Mouse (Mus musculus): ENCODE measurements around the gene Spint3. TPM values are rescaled to one million over a fixed set of nuclear protein-coding genes. Genes with fewer than 3 reads are reported as not detected.
"Not testable (repeated sequence)": the region's sequence is repeated elsewhere in the genome, so short reads cannot be mapped to it uniquely, and the experiment has no call there.

Spint3 gene
- total RNA-seq (2021): not detected in 2 replicates
- long read RNA-seq, experiment 1: 0 reads
- long read RNA-seq, experiment 2: 0 reads

DNA sequence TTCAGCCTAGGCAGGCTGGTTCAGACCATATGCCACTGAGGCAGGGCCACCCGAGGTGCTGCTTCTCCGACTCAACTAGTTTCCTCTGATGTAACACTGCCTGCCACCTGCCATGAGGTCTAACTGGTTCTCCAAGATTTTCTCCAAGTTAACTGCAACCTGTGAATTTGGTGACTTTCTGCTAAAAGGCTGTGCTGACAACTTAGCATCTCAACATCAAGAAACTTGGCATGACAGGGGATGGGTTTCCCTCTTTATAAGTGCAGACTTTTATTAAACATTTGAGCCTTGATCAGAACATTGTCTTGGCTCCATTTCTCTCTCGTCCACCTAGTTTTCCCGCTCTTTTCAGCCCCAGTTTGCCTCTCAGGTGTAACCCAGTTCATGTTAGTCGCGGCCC is at the start of gene Spint3:
Gene Spint3, minus strand, starts transcription at position 101 of the 400 bp plus-strand sequence.
- DNase-seq: not testable (repeated sequence)

- no peak for DNase-seq
Observed at GRCm38 (mm10) chr2:164621775-164622174, 48.5 kb upstream of the Spint3 start.

DNA sequence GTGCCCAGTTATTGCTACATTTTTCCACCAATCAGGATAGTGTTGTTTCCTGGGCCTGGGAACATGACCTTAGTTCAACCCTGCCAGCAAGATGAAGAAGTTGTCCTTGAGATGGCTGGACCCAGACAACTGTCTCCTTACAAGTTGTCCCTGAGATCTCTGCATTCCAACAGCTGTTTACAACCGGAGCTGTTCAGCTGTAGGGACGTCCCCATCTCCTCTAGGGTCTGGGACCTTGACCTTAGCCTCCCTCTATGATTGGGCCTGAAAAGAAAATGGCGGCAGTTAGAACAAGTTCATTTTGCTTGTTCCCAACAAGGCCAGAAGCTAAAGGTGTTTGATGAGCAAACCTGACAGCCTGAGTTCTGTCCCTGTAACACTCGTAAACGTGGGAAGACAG is 45.8 kb upstream of the Spint3 start:
- DNase-seq: peak; percentile 9

DNA sequence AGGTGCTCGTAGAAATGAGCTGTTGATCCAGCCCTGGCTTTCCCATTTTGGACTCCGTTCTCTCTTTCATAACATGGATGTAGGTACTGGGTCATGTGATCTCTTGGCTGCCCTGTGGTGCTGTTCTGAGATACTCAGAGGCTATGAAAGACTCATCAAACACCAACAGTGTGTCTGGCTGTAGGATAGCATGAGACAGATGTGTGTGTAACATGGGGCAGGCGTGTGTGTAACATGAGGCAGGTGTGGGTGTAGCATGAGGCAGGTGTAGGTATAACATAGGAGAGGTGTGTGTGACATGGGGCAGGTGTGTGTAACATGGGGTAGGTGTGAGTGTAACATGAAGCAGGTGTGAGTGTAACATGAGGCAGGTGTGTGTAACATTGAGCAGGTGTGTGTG is 42.1 kb upstream of the Spint3 start:
- DNase-seq: no peak

- peak; percentile 78 for DNase-seq
Observed at GRCm38 (mm10) chr2:164613471-164613870, 40.2 kb upstream of the Spint3 start, which contains the start of the genes Wfdc6b and Wfdc8. Gene Wfdc6b (plus strand): TSS chr2:164613522. Gene Wfdc8 (minus strand): TSS chr2:164613626.

GRCm38 (mm10) chr2:164608781-164609180 is 35.5 kb upstream of the Spint3 start:
- DNase-seq: peak; percentile 66

GRCm38 (mm10) chr2:164604411-164604810 is 31.2 kb upstream of the Spint3 start:
- no peak for DNase-seq

DNA sequence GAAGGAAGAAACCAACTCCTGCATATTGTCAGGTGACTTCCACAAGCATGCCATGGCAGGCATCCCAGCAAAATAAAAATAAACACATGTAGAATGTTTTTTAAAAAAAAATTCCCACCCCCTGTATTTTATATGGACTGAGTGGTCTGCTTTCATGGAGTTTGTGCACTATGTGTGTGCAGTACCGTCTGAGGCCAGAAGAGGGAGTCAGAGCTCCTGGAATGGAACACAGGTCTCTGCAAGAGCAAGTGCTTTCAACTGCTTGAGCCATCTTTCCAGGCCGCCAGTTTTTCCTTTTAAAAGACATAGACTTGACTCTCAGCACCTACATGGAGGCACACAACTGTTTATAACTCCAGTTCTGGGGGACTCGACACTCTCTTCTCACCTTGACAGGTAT is 30.2 kb upstream of the Spint3 start:
- no peak for DNase-seq

DNA sequence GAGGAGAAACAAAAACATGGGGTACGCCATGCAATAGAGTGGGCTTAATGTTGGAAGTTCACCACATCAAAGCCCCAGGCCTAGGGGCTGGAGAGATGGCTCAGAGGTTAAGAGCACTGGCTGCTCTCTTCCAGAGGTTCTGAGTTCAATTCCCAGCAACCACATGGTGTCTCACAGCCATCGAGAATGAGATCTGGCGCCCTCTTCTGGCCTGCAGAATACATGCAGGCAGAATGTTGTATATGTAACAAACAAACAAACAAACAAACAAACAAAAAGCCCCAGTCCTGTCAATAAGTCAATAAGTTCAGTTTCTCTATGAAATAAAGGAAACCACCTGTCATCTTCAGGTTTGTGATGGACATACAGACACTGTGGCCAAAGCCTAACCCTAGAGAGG is 26.9 kb upstream of the Spint3 start:
- no peak for DNase-seq

- DNase-seq: no peak
Observed at GRCm38 (mm10) chr2:164593494-164593893, 20.2 kb upstream of the Spint3 start, which contains the start of gene Eppin. Gene Eppin (minus strand): TSS chr2:164593594.

DNA sequence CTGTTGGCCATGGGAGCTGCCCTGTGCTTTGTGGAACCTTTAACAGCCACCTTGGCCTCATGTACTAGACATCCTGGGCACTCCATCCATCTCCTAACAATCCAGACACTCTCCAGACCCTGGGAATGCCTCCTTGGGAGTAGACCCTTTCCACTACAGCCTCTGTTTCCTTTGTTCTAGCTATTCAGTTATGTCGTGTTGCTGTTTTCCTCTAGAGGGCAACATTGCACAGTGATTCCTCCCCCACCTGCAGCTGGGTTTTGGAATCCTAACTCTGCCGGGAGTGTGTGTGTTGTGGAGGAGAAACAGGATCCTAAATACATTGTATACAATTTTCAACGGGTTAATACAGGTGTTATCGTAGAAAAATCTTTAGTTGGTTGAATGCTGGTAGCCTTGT is 18.8 kb upstream of the Spint3 start:
- DNase-seq: peak; percentile 56

- DNase-seq: peak; percentile 50
Observed at GRCm38 (mm10) chr2:164585025-164585725, 11.9 kb upstream of the Spint3 start, which contains the start of gene Wfdc6a. Gene Wfdc6a (minus strand): TSS chr2:164585447.

GRCm38 (mm10) chr2:164567460-164567859 is 5.8 kb downstream of the Spint3 start:
- DNase-seq: no peak

DNA sequence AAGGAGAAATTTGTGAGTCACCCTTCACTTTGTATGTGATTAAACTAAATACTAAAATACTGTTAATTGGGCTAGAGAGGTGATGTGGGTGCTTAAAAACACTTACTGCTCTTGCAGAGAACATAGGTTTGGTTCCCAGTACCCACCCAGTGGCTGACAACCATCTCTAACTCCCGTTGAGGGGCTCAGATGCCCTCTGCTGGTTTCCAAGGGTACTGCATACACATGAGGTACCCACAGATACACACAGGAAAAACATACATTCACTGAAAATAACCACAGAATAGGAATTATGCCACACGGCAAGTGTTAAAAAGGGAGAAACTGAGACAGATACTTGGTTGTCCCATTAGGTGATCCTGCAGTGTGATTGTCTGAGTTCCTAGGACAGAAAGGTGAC is 6.3 kb downstream of the Spint3 start:
- DNase-seq: no peak

DNA sequence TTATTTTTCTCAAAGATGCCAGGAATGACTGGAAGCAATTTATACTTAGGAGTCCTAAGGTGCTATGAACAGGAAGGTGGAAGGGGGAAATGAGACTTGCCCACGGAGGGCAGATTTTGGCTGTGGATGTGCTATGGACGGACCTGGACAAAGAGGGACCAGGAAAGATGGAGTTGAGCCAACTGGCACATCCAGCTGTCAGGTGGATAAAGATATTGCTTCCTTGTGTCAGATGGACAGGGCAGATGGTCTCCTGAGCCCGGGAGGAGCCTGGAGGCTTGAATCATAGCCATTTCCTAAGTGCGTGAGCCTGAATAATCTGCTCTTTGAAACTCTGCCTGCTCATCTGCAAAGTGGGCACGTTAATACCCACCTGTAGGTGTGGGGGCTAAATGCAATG is 8.9 kb downstream of the Spint3 start:
- DNase-seq: no peak

DNA sequence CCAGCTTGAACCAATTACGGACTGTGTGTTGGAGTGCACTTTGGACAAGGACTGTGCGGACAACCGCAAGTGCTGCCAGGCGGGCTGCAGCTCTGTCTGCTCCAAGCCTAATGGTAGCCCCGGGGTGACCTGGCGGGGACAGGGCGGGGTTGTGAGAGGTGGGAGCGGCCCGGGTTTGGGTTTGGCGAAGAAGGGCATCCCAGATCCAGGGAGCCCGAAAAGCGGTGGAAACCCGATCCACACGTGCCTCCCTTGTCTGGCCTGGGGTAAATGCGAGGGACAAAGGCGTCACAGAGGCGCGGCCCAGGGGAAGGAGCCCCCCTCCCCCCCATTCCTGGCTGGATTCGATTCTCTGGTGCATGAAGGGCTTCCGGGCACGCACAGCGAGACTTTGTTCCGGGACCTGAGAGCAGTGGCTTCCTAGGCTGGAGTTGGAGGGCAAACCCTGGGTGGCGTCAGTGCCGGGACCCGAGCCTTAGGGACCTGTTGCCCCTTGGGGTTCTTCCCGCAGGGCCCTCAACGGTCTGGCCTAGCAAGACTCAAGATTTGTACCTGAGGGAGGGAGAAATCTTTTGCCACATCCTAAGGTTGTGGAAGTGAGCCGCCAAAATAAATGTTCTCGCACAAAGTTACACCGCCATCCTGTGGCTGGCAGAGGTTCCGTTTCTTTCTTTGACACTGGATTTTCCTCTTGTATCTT is 9.8 kb downstream of the Spint3 start:
- DNase-seq: peak; percentile 40

- DNase-seq: peak; percentile 33
Observed at GRCm38 (mm10) chr2:164562391-164563188, 10.7 kb downstream of the Spint3 start, which contains the start of gene Wfdc2. Gene Wfdc2 (plus strand): TSS chr2:164562413.

- peak; percentile 55 for DNase-seq
Observed at GRCm38 (mm10) chr2:164560106-164560505, 13.2 kb downstream of the Spint3 start.

DNA sequence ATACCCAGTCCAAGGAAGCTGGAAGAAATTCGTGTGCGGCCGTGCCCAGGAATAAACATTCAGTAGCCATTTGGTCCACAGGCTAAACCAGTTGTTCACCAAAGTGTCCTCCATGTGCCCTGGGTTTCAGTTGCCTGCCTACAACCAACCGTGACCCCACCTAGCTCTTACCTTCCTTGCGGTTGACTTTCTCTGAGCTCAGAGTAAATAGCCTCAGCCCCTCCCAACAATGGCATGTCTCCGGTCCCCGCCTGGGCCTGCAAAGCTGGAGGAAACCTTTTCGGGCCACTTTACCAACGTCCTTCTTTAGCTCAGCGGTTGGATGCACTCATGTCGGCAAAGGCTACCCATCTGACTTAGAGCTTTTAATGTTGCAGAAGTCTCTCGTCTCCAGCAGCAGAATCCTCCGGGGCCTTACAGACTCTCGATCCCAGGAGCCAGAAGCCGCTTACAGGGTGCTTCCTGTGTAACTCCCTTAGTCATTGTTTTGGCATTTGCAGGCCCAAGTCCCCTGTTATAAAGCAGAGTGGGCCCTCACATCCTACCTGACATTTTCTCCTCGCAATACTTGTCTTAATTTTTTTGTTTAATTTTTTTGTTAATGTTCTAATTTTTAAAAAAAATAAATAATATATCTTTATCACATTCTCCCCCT is 14.1 kb downstream of the Spint3 start:
- DNase-seq: no peak

GRCm38 (mm10) chr2:164558426-164558825 is 14.8 kb downstream of the Spint3 start:
- DNase-seq: no peak

GRCm38 (mm10) chr2:164551502-164551901 is 21.8 kb downstream of the Spint3 start:
- DNase-seq: no peak

DNA sequence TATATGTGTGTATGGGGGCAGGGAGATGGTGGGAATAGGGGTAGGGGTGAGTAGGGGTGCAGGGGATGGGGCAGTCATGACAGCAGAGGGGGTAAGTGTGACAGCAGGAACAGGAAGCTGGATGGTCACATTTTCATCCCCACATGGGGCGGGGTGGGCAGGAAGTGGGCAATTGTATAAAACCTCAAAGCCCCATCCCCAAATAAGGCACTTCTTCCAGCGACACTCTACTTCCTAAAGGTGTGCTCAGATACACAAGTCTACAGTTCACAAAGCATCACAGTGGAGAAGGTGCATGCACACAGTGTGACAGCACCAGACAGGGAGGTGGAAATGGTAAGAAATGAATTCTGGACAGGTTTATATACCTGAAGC is 22.4 kb downstream of the Spint3 start:
- DNase-seq: no peak

Measured in adrenal gland, postnatal 14 days (tissue).